Mouse (Mus musculus): ENCODE results near the gene Masp2.

The Masp2 gene

GRCm38 (mm10) chr4:148638302-148638701 lies 35.9 kb downstream of the Masp2 start:
- no peak for DNase-seq (ENCODE audit: low spot score)

- no peak for DNase-seq (ENCODE audit: low spot score)
These were observed 37.1 kb downstream of the Masp2 start for GRCm38 (mm10) chr4:148639455-148639854.

GRCm38 (mm10) chr4:148641121-148641520 lies 38.8 kb downstream of the Masp2 start:
- DNase-seq (ENCODE audit: low spot score) = no peak

- DNase-seq (ENCODE audit: low spot score) = no peak
These were observed 41.2 kb downstream of the Masp2 start, which contains the start of gene Gm572 for GRCm38 (mm10) chr4:148643291-148644156. Gm572 (plus strand) TSS chr4:148643317.

- DNase-seq (ENCODE audit: low spot score) = peak; percentile 84
These were observed 41.8 kb downstream of the Masp2 start for GRCm38 (mm10) chr4:148644157-148644511.

- no peak for DNase-seq (ENCODE audit: low spot score)
These were observed 42.6 kb downstream of the Masp2 start for GRCm38 (mm10) chr4:148644926-148645325.

- no peak for DNase-seq (ENCODE audit: low spot score)
These were observed 44.3 kb downstream of the Masp2 start for GRCm38 (mm10) chr4:148646616-148647015.

- no peak for DNase-seq (ENCODE audit: low spot score)
These were observed 47.0 kb downstream of the Masp2 start for GRCm38 (mm10) chr4:148649309-148649708.

- DNase-seq (ENCODE audit: low spot score) = no peak
These were observed 48.7 kb downstream of the Masp2 start for GRCm38 (mm10) chr4:148651045-148651444.

- DNase-seq (ENCODE audit: low spot score) = peak; percentile 69
These were observed 52.5 kb downstream of the Masp2 start for GRCm38 (mm10) chr4:148654701-148655398.

- no peak for DNase-seq (ENCODE audit: low spot score)
These were observed 54.4 kb downstream of the Masp2 start for GRCm38 (mm10) chr4:148656691-148657258.

- DNase-seq (ENCODE audit: low spot score) = no peak
These were observed 55.4 kb downstream of the Masp2 start for GRCm38 (mm10) chr4:148657776-148658175.

- DNase-seq (ENCODE audit: low spot score) = no peak
These were observed 57.8 kb downstream of the Masp2 start for GRCm38 (mm10) chr4:148660174-148660573.

- peak; percentile 87 for DNase-seq (ENCODE audit: low spot score)
These were observed 60.0 kb downstream of the Masp2 start for GRCm38 (mm10) chr4:148662168-148662965.

- no peak for DNase-seq (ENCODE audit: low spot score)
These were observed 61.0 kb downstream of the Masp2 start for GRCm38 (mm10) chr4:148663326-148663725.

GRCm38 (mm10) chr4:148664021-148664420 lies 61.7 kb downstream of the Masp2 start:
- no peak for DNase-seq (ENCODE audit: low spot score)
